Mouse (Mus musculus): ENCODE measurements around the gene Gm29609. TPM values are rescaled to one million over a fixed set of nuclear protein-coding genes. Genes with fewer than 3 reads are reported as not detected.
A peak's percentile ranks its signal among the peaks of the same experiment; 100 is the strongest.

Gene Gm29609
- polyA plus RNA-seq, 1 experiment from 2014 or later = 0.99 TPM

DNA sequence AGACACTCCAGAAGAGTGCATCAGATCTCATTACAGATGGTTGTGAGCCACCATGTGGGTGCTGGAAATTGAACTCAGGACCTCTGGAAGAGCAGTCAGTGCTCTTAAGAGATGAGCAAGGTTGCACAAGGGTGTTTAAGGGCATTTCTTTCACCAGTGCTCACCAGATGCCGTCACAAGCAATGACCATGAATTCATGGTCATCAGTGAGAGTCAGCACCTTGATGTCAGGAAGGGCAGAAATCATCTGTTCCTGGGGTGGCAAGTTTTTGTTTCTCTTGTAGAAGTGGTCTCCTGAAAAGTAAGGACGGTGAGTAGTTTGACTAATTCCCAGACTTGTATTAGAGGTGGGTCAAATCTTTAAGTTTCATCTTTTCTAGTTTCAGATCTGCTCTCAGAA, 24.2 kb upstream of the Gm29609 start:
- WGBS = 89% methylated on average over 2 of the region's 2 CpGs
- Histone ChIP-seq H3K4me2 (replicated peaks) (no peak overlapping the region), H3K36me3 (peaks cover 77% of the 10 kb centered on the region), H3K9ac (no peak overlapping the region), H3K4me1 (peaks cover 23% of the 10 kb centered on the region), H3K9me3 (peaks cover 6% of the 10 kb centered on the region), H3K4me3 (no peak overlapping the region), H3K27ac (no peak overlapping the region), H3K27me3 (no peaks in the 10 kb centered on the region)
- no peak for ATAC-seq (ENCODE audit: low FRiP score, low read depth)

DNA sequence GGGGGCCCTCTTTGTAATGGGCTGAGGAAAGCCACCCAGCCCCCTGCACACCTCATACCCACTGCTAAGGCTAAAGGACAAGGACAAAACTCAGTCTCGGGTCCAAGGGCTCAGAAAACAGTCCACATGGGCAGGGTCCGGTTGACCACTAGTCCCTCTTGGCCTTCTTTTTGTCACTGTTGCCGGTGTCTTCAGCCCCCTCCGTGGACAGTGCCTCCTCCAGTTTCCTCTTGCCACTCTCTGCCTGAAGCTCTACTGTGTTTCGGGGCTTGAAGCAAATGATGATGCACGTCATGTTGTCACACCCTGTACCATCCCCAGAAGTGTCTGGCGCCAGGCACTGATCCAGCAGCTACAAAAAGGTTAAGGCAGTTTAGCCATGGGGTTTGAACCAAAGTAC, 23.2 kb upstream of the Gm29609 start:
- Histone ChIP-seq H3K4me1 (peaks cover 23% of the 10 kb centered on the region), H3K36me3 (peaks cover 81% of the 10 kb centered on the region), H3K9ac (peak overlapping the region; percentile 71), H3K27me3 (no peaks in the 10 kb centered on the region), H3K4me3 (peak overlapping the region; percentile 87), H3K4me2 (replicated peaks) (peak overlapping the region; percentile 75), H3K27ac (peak overlapping the region; percentile 70; the same call in 1 of the 2 replicates), H3K9me3 (peaks cover 6% of the 10 kb centered on the region)
- 88% methylated on average over 7 of the region's 7 CpGs for WGBS
- ATAC-seq (ENCODE audit: low FRiP score, low read depth) = no peak

DNA sequence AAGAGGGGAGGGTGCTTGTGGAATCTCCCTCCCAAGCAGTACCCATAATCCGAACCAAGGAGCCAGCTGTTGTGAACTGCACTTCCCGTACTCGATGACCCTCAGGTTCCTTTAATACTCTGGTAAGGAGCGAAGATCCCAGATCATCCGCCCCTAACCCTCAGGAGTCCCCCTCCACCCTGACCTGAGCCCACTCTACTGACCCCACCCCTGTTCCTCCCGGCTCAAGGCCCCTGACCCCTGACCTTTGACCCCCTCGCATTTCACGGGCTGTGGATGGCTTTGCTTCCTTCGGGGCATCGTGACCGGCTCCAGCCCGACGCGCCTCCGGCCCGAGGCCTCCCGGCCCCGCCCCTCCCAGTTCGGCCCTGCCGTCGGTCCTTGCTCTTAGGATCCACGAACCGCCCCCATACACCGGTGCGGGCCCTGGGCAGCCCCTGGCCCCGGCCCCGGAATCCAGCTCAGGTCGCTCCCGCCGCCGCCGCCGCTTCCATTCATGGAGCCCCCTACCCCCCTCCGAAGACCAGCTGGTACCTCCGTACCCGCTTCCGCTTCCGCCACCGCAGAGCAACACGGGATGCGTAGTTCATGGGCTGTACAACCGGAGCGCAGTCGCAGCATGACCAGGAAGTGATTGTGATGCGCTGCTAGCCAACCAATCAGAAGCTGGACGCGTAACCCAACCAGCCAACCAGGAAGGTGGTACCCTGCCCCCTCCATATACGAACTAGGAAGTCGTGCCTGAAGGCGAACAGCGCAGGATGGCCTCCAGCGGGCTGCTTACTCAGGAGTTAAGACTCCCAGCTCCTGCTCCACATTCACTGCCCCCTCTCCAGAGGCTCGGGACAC, 22.3 kb upstream of the Gm29609 start, which contains the start of gene Zfp513:
Zfp513 (minus strand) TSS at position 562 of the 849 bp plus-strand sequence.
- Histone ChIP-seq H3K4me3 (peak within 1 kb of the TSS; percentile 87), H3K27ac (peak within 1 kb of the TSS; percentile 73), H3K9ac (peak within 1 kb of the TSS; percentile 91), H3K27me3 (no peaks in the 10 kb centered on the region), H3K4me2 (replicated peaks) (peak within 1 kb of the TSS; percentile 88), H3K4me1 (peaks cover 23% of the 10 kb centered on the region), H3K36me3 (peaks cover 81% of the 10 kb centered on the region), H3K9me3 (peaks cover 6% of the 10 kb centered on the region)
- peak; percentile 99 for ATAC-seq (ENCODE audit: low FRiP score, low read depth)
- under 1% methylated on average over 53 of the region's 53 CpGs for WGBS

DNA sequence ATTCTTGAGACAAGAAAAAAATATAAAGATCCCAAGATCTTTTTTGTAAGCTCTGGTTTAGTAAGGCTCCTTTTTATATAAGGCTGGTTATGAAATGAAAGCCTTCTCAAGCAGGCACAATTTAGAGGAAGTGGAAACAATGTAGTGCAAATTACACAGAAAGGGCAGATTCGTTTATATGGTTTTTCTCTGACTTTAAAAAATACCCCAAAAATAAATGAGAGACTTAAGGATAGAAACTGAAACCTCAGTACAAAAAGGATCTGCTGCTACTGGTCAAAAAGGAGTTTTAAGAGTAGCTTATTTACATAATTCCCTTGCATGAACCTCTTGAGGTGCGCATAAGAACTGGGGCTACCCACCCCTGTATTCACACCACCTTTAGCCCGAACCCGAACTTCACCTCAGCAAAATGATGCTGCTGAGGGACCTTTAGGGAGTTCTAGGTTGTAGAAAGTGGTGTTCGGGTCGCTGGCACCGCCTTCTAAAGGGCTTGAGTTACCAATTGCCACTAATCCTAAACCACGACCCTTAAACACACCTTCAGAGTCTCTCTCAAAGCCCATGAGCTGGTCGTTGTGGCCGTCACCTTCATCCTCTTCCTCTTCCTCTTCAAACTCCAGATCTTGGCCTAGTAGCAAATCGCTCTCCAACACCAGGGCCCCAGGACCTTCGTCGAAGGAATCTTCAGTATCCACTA, 21.5 kb upstream of the Gm29609 start:
- H3K9me3 ChIP-seq = peaks cover 6% of the 10 kb centered on the region
- H3K4me3 ChIP-seq = peak overlapping the region; percentile 87
- no peaks in the 10 kb centered on the region for H3K27me3 ChIP-seq
- peaks cover 23% of the 10 kb centered on the region for H3K4me1 ChIP-seq
- peak overlapping the region; percentile 91 for H3K9ac ChIP-seq
- H3K36me3 ChIP-seq = peaks cover 83% of the 10 kb centered on the region
- WGBS = 17% methylated on average over 13 of the region's 13 CpGs
- peak overlapping the region; percentile 88 for H3K4me2 ChIP-seq (replicated peaks)
- ATAC-seq (ENCODE audit: low FRiP score, low read depth) = no peak
- H3K27ac ChIP-seq = peak overlapping the region; percentile 73

DNA sequence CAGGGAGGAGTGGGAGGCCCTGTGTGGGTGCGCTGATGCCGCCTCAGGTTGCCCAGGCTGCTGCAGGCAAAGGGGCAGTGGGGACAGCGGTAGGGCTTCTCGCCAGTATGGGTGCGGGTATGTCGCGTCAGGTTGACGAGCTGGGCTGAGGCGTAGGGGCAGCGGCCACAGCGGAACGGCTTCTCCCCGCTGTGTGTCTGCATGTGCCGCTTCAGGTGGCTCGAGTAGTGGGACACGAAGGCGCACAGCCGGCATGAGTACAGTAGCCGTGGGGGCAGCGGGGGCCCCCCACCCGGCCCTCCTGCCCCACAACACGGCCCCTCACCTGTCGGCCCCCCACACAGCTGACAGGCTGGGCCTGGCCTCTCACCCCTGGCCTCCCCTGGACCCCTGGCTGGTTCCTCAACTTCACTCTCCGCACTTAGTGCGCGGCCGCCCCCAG, 20.6 kb upstream of the Gm29609 start:
- H3K9ac ChIP-seq = peak overlapping the region; percentile 27

DNA sequence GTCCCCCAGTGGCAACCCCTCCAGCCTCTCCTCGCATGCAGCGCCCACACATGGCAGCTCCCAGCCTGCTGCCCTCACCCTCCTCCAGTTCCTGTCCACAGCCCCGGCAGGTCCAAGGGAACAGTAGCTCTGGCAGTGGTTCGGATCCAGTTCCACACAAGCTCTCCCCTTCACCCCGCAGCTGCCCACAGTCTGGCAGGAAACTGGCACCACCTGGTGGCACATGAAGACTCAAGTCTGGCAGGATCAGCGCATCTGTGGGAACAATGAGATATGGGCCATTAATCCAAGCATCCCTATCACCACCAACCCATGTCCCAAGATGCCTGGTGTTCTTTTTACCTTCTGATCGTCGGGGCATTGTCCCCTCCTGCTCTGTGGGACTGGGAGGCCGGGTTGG, 20.2 kb upstream of the Gm29609 start:
- no peak overlapping the region for H3K4me2 ChIP-seq (replicated peaks)
- H3K27ac ChIP-seq = no peak overlapping the region
- peaks cover 83% of the 10 kb centered on the region for H3K36me3 ChIP-seq
- H3K9me3 ChIP-seq = peaks cover 6% of the 10 kb centered on the region
- WGBS = 88% methylated on average over 9 of the region's 9 CpGs
- H3K27me3 ChIP-seq = no peaks in the 10 kb centered on the region
- ATAC-seq (ENCODE audit: low FRiP score, low read depth) = no peak
- H3K4me1 ChIP-seq = peaks cover 23% of the 10 kb centered on the region
- peak overlapping the region; percentile 87 for H3K4me3 ChIP-seq
- peak overlapping the region; percentile 27 for H3K9ac ChIP-seq

More for the DNA sequence above, 20.6 kb upstream of the Gm29609 start:
- Histone ChIP-seq H3K4me1 (peaks cover 23% of the 10 kb centered on the region), H3K36me3 (peaks cover 83% of the 10 kb centered on the region), H3K4me2 (replicated peaks) (peak overlapping the region; percentile 88), H3K27me3 (no peaks in the 10 kb centered on the region), H3K4me3 (peak overlapping the region; percentile 87), H3K9me3 (peaks cover 6% of the 10 kb centered on the region), H3K27ac (no peak overlapping the region)
- no peak for ATAC-seq (ENCODE audit: low FRiP score, low read depth)
- 88% methylated on average over 27 of the region's 27 CpGs for WGBS

DNA sequence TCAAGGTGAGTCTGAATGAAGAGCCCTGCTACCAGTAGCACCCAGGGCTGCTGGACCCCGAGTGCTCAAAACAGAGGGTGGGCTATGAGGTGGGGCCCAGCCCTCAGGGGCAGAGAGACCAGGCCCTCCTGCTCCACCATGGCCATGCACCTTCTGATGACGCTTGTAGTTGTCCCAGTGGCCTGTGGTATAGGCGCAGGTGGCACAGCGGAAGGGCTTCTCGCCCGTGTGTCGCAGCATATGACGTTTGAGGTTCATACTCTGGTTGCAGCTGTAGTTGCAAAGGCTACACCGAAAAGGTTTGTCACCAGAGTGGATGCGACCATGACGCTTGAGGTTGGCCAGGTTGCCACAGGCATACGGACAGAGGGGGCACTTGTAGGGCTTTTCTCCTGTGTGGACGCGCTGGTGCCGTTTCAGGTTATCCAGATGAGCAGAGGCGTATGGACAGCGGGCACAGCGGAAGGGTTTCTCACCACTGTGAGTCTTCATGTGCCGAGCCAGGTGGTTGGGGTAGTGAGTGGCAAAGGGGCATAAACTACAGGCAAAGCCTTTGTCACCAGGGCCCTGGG, 19.7 kb upstream of the Gm29609 start:
- H3K4me3 ChIP-seq = no peak overlapping the region
- peaks cover 6% of the 10 kb centered on the region for H3K9me3 ChIP-seq

DNA sequence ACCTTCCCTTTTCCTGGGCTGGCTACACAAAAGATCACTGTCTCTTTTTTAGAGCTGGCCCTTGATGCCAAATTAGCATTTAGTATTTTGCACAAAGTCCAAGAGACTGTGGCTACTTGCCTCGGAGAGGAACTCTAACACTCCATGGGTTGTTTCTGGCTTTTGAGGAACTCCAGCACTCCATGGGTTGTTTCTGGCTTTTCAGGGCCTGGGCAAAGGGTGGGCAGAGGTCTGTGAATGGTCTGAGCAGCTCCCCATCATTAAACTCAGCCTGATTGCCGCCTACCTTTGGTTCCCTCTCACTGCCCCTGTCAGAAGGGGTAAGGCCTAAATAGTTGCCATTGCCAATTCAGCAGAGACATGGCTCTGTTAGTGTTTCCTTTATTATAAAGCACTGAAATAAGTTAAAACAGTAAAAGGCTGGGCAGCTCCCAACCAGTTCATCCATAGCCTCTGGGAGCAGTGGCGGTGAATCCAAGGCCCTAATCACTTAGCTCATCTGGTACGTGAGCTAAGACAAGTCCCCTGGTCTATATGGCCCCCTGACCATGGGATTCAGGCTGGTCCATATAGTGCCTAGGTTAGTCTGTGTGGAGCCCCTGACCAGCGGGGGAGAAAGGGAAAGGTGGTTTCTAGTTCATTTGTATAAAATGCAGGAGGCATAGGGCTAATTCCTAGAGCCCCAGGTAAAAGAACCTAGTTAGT, 19.1 kb upstream of the Gm29609 start:
- Histone ChIP-seq H3K4me2 (replicated peaks) (no peak overlapping the region), H3K27me3 (no peaks in the 10 kb centered on the region), H3K4me1 (peaks cover 33% of the 10 kb centered on the region), H3K27ac (no peak overlapping the region), H3K36me3 (peaks cover 77% of the 10 kb centered on the region), H3K9ac (no peak overlapping the region), H3K4me3 (no peak overlapping the region), H3K9me3 (peaks cover 6% of the 10 kb centered on the region)
- ATAC-seq (ENCODE audit: low FRiP score, low read depth) = no peak
- WGBS = 85% methylated on average over 5 of the region's 5 CpGs

More for the DNA sequence above, 19.7 kb upstream of the Gm29609 start:
- no peak for ATAC-seq (ENCODE audit: low FRiP score, low read depth)
- 91% methylated on average over 19 of the region's 19 CpGs for WGBS
- Histone ChIP-seq H3K9ac (no peak overlapping the region), H3K27me3 (no peaks in the 10 kb centered on the region), H3K27ac (no peak overlapping the region), H3K36me3 (peaks cover 83% of the 10 kb centered on the region), H3K4me1 (peaks cover 27% of the 10 kb centered on the region), H3K4me2 (replicated peaks) (no peak overlapping the region)

DNA sequence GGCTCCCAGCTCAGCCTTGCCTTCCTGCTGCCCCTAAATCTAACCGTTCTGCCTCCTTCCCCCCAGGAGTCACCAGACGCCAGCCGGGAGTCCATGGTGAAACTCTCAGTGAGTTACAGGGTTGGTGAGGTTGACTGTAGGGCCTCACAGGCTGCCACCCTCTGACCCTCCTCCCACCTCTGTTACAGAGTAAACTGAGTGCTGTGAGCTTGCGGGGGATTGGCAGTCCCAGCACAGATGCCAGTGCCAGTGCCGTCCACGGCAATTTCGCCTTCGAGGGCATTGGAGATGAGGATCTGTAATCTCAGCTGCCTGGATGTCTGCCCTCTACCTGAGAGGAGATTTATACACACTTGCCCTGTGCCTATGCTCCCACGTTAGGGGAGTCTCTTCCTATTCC, 18.5 kb upstream of the Gm29609 start:
- no peak overlapping the region for H3K4me3 ChIP-seq
- no peaks in the 10 kb centered on the region for H3K27me3 ChIP-seq
- H3K27ac ChIP-seq = no peak overlapping the region
- H3K36me3 ChIP-seq = peaks cover 71% of the 10 kb centered on the region
- peaks cover 6% of the 10 kb centered on the region for H3K9me3 ChIP-seq
- H3K4me1 ChIP-seq = peaks cover 34% of the 10 kb centered on the region
- 85% methylated on average over 9 of the region's 9 CpGs for WGBS
- H3K4me2 ChIP-seq (replicated peaks) = no peak overlapping the region
- ATAC-seq (ENCODE audit: low FRiP score, low read depth) = no peak
- H3K9ac ChIP-seq = no peak overlapping the region

DNA sequence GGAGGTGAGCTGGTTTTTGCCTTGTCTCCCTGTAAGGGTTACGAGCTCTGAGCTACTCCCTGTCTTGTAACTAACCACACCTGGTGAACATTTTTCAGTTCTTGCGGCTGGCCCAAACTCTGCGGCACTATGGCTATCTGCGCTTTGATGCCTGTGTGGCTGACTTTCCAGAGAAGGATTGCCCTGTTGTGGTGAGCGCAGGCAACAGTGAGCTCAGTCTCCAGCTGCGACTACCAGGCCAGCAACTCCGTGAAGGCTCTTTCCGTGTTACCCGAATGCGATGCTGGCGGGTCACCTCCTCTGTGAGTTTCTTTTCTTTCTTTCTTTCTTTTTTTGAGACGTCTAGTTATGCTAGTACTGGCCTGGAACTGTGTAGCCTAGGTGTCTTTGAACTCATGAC, 17.4 kb upstream of the Gm29609 start:
- Histone ChIP-seq H3K27ac (no peak overlapping the region), H3K9me3 (peaks cover 6% of the 10 kb centered on the region), H3K4me3 (no peak overlapping the region), H3K36me3 (peaks cover 62% of the 10 kb centered on the region), H3K27me3 (no peaks in the 10 kb centered on the region), H3K4me2 (replicated peaks) (no peak overlapping the region), H3K4me1 (peaks cover 29% of the 10 kb centered on the region), H3K9ac (no peak overlapping the region)
- no peak for ATAC-seq (ENCODE audit: low FRiP score, low read depth)
- 91% methylated on average over 12 of the region's 12 CpGs for WGBS

DNA sequence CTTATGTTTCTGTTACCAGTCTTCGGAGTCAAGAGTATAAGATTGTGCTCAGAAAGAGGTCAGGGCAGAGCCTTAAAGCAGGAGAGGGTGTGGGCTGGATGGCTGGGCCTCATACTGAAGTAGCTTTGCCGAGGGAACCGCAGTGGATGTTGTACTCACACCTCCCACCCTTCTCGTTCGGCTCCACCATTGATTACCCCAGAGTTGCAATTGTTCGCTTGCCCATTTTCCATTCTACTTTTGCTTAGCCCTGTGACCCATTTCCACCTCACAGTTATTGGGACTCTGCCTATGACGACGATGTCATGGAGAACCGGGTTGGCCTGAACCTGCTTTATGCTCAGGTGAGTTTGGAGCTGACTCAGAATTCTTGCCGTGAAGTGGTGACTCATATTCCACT, 16.5 kb upstream of the Gm29609 start:
- Histone ChIP-seq H3K36me3 (peaks cover 65% of the 10 kb centered on the region), H3K9me3 (peaks cover 6% of the 10 kb centered on the region), H3K4me1 (peaks cover 36% of the 10 kb centered on the region), H3K27me3 (no peaks in the 10 kb centered on the region), H3K27ac (no peak overlapping the region), H3K9ac (no peak overlapping the region), H3K4me3 (no peak overlapping the region), H3K4me2 (replicated peaks) (no peak overlapping the region)
- 93% methylated on average over 10 of the region's 10 CpGs for WGBS
- ATAC-seq (ENCODE audit: low FRiP score, low read depth) = no peak
